Mouse (Mus musculus) hindbrain, embryonic 12.5 days (tissue): Measurements from ENCODE around the gene Hoxb9. TPM values are rescaled to one million over a fixed set of nuclear protein-coding genes. Genes with fewer than 3 reads are reported as not detected.

Source experiments
- ATAC-seq: fragments of 200-750 bp; cut with Nextera tagmentation; 2 replicates; pipeline ENCODE4 v1.8.0; 2017; ENCODE audit warnings: moderate TSS enrichment; ENCODE audit not compliant: low FRiP score
- H3K27ac ChIP-seq: fragments of 300-500 bp; sonication (generic); 2 replicates; pipeline ENCODE4 v1.5.1; 2016; ENCODE audit warnings: mild to moderate bottlenecking
- H3K27me3 ChIP-seq: fragments of 300-500 bp; sonication (generic); 2 replicates; pipeline ENCODE4 v1.6.1; 2016; ENCODE audit warnings: mild to moderate bottlenecking
- H3K36me3 ChIP-seq: fragments of 300-500 bp; sonication (generic); 2 replicates; pipeline ENCODE4 v1.6.1; 2016; ENCODE audit warnings: mild to moderate bottlenecking
- H3K4me1 ChIP-seq: fragments of 300-500 bp; sonication (generic); 2 replicates; pipeline ENCODE4 v1.6.1; 2016
- H3K4me2 ChIP-seq: fragments of 300-500 bp; sonication (generic); replicated peaks from 2 replicates; pipeline ENCODE4 v1.6.1; 2016; ENCODE audit warnings: mild to moderate bottlenecking
- H3K4me3 ChIP-seq: fragments of 300-500 bp; sonication (generic); 2 replicates; pipeline ENCODE4 v1.5.1; 2016; ENCODE audit warnings: mild to moderate bottlenecking
- H3K9ac ChIP-seq: fragments of 300-500 bp; sonication (generic); 2 replicates; pipeline ENCODE4 v1.6.1; 2016; ENCODE audit warnings: mild to moderate bottlenecking, moderate library complexity
- H3K9me3 ChIP-seq: fragments of 300-500 bp; sonication (generic); replicated peaks from 2 replicates; pipeline ENCODE4 v1.6.1; 2016; ENCODE audit warnings: mild to moderate bottlenecking
- WGBS: fragments of 180-500 bp; shearing (Covaris S2); methylation state at CpG from one replicate; pipeline ENCODE4 v1.1.7; 2016; 5-methylcytosine and 5-hydroxymethylcytosine counted together
- polyA plus RNA-seq: library from polyadenylated mRNA; unstranded; fragments of >200 nt; fragmentation: Nextera tagmentation; extraction: Ambion mirVana; gene quantifications from 2 replicates; pipeline ENCODE4 v1.2.1, GENCODE M21; 2016

The Hoxb9 gene
- polyA plus RNA-seq, 1 experiment from 2014 or later, result 0.46 TPM

GRCm38 (mm10) chr11:96289837-96290236, 18.6 kb downstream of the Hoxb9 start:
- no peak for ATAC-seq
- Histone ChIP-seq H3K4me2 (no peak overlapping the region), H3K9ac (no peak overlapping the region), H3K4me3 (no peak overlapping the region), H3K27me3 (peaks cover 97% of the 10 kb centered on the region), H3K27ac (no peak overlapping the region), H3K4me1 (peaks cover 6% of the 10 kb centered on the region; the same call in 1 of the 2 replicates), H3K9me3 (no peaks in the 10 kb centered on the region), H3K36me3 (no peaks in the 10 kb centered on the region)
- 10% methylated on average over 6 of the region's 6 CpGs for WGBS

GRCm38 (mm10) chr11:96290705-96291355, 19.6 kb downstream of the Hoxb9 start:
- H3K4me1 ChIP-seq, result peaks cover 3% of the 10 kb centered on the region; the same call in 1 of the 2 replicates
- no peaks in the 10 kb centered on the region for H3K36me3 ChIP-seq
- 4% methylated on average over 17 of the region's 17 CpGs for WGBS
- no peaks in the 10 kb centered on the region for H3K9me3 ChIP-seq
- H3K4me2 ChIP-seq, result no peak overlapping the region
- H3K27me3 ChIP-seq, result peaks cover 97% of the 10 kb centered on the region
- no peak overlapping the region for H3K4me3 ChIP-seq
- no peak overlapping the region for H3K27ac ChIP-seq
- no peak overlapping the region for H3K9ac ChIP-seq
- no peak for ATAC-seq

GRCm38 (mm10) chr11:96291681-96292564, 20.7 kb downstream of the Hoxb9 start, which contains the start of gene Hoxb6:
Hoxb6 (plus strand) TSS chr11:96292476.
- H3K27me3 ChIP-seq, result peaks cover 97% of the 10 kb centered on the region
- H3K4me1 ChIP-seq, result no peaks in the 10 kb centered on the region; the same call in 1 of the 2 replicates
- H3K9ac ChIP-seq, result no peak within 1 kb of the TSS
- peak within 1 kb of the TSS; percentile 16; the same call in 1 of the 2 replicates for H3K4me3 ChIP-seq
- H3K9me3 ChIP-seq, result no peaks in the 10 kb centered on the region
- H3K36me3 ChIP-seq, result no peaks in the 10 kb centered on the region
- H3K27ac ChIP-seq, result no peak within 1 kb of the TSS
- 2% methylated on average over 22 of the region's 22 CpGs for WGBS
- no peak within 1 kb of the TSS for H3K4me2 ChIP-seq
- ATAC-seq, result no peak

GRCm38 (mm10) chr11:96292565-96293301, 21.5 kb downstream of the Hoxb9 start:
- H3K4me3 ChIP-seq, result peak overlapping the region; percentile 16; the same call in 1 of the 2 replicates
- H3K36me3 ChIP-seq, result no peaks in the 10 kb centered on the region
- WGBS, result 1% methylated on average over 12 of the region's 12 CpGs
- ATAC-seq, result no peak
- H3K27ac ChIP-seq, result no peak overlapping the region
- H3K4me2 ChIP-seq, result no peak overlapping the region
- H3K27me3 ChIP-seq, result peaks cover 97% of the 10 kb centered on the region
- no peaks in the 10 kb centered on the region for H3K4me1 ChIP-seq
- no peak overlapping the region for H3K9ac ChIP-seq
- no peaks in the 10 kb centered on the region for H3K9me3 ChIP-seq

GRCm38 (mm10) chr11:96293302-96293921, 22.2 kb downstream of the Hoxb9 start:
- no peaks in the 10 kb centered on the region for H3K36me3 ChIP-seq
- H3K27me3 ChIP-seq, result peaks cover 97% of the 10 kb centered on the region
- peak overlapping the region; percentile 16; the same call in 1 of the 2 replicates for H3K4me3 ChIP-seq
- H3K9me3 ChIP-seq, result no peaks in the 10 kb centered on the region
- ATAC-seq, result no peak
- no peak overlapping the region for H3K27ac ChIP-seq
- H3K4me1 ChIP-seq, result no peaks in the 10 kb centered on the region
- H3K9ac ChIP-seq, result no peak overlapping the region
- WGBS, result 2% methylated on average over 22 of the region's 22 CpGs
- no peak overlapping the region for H3K4me2 ChIP-seq

- Histone ChIP-seq H3K4me3 (peak overlapping the region; percentile 12; the same call in 1 of the 2 replicates), H3K4me2 (no peak overlapping the region), H3K27ac (no peak overlapping the region), H3K27me3 (peaks cover 97% of the 10 kb centered on the region), H3K4me1 (peaks cover 3% of the 10 kb centered on the region; the same call in 1 of the 2 replicates), H3K9ac (no peak overlapping the region), H3K36me3 (no peaks in the 10 kb centered on the region), H3K9me3 (no peaks in the 10 kb centered on the region)
- ATAC-seq, result no peak
- WGBS, result under 1% methylated on average over 32 of the region's 32 CpGs
These were observed 23.2 kb downstream of the Hoxb9 start for GRCm38 (mm10) chr11:96294245-96295091.

DNA sequence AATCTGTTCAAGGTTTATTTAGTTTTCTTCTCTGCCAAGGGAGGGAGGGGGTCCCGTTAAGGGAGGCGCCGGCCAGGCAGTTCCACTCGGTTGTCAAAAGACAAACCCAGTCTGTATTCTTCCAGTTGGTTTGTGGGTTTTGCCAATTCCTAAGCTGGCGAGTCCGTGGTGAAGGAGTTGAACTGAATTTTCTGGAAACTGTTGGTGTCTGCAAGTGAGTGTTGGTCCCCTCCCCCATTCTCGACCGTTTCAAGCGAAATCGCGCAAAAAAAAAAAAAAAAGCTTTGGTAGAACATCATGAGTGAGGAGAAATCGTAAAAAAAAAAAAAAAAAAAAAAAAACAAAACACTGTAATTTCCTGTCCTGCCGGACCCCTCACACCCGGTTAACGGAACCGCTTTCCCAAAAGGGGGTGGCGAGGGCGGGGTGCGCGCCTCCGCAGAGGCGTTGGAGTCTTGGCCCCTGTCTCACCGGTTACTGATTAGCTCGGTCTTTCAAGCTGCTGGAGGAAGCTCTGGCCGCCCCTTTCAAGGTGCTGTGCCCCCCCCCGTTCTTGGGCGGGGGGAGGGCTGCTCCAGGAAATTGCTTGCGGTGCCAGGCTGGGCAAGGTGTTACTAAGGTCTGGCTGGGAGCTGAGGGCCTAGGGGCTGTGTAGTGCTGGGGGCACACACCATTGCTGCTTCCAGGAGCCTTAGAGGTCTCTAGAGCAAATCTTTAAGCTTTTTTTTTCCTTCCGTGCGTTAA, 24.0 kb downstream of the Hoxb9 start:
- H3K27me3 ChIP-seq, result peaks cover 97% of the 10 kb centered on the region
- peaks cover 3% of the 10 kb centered on the region; the same call in 1 of the 2 replicates for H3K4me1 ChIP-seq
- no peaks in the 10 kb centered on the region for H3K36me3 ChIP-seq
- H3K27ac ChIP-seq, result no peak overlapping the region; the same call in 1 of the 2 replicates
- no peak for ATAC-seq
- H3K9ac ChIP-seq, result 0 out of 2 replicates have a peak overlapping the region, but pooled peaks have one; percentile 8
- H3K4me3 ChIP-seq, result peak overlapping the region; percentile 17
- WGBS, result 1% methylated on average over 30 of the region's 30 CpGs
- H3K9me3 ChIP-seq, result no peaks in the 10 kb centered on the region
- no peak overlapping the region; the same call in 1 of the 2 replicates for H3K4me2 ChIP-seq

GRCm38 (mm10) chr11:96296997-96297396, 25.7 kb downstream of the Hoxb9 start:
- H3K27me3 ChIP-seq, result peaks cover 100% of the 10 kb centered on the region
- no peak overlapping the region for H3K4me3 ChIP-seq
- H3K4me1 ChIP-seq, result peaks cover 3% of the 10 kb centered on the region; the same call in 1 of the 2 replicates
- H3K4me2 ChIP-seq, result peak overlapping the region; percentile 7; the same call in 1 of the 2 replicates
- no peak for ATAC-seq
- no peak overlapping the region for H3K9ac ChIP-seq
- 5% methylated on average over 2 of the region's 2 CpGs for WGBS
- H3K36me3 ChIP-seq, result no peaks in the 10 kb centered on the region
- no peaks in the 10 kb centered on the region for H3K9me3 ChIP-seq
- H3K27ac ChIP-seq, result no peak overlapping the region

- Histone ChIP-seq H3K9me3 (no peaks in the 10 kb centered on the region), H3K4me2 (peak overlapping the region; percentile 7; the same call in 1 of the 2 replicates), H3K27ac (no peak overlapping the region), H3K9ac (no peak overlapping the region), H3K36me3 (no peaks in the 10 kb centered on the region), H3K4me1 (peaks cover 3% of the 10 kb centered on the region; the same call in 1 of the 2 replicates), H3K27me3 (peaks cover 100% of the 10 kb centered on the region), H3K4me3 (no peak overlapping the region)
- 4% methylated on average over 3 of the region's 3 CpGs for WGBS
- no peak for ATAC-seq
These were observed 26.2 kb downstream of the Hoxb9 start for GRCm38 (mm10) chr11:96297428-96297827.

DNA sequence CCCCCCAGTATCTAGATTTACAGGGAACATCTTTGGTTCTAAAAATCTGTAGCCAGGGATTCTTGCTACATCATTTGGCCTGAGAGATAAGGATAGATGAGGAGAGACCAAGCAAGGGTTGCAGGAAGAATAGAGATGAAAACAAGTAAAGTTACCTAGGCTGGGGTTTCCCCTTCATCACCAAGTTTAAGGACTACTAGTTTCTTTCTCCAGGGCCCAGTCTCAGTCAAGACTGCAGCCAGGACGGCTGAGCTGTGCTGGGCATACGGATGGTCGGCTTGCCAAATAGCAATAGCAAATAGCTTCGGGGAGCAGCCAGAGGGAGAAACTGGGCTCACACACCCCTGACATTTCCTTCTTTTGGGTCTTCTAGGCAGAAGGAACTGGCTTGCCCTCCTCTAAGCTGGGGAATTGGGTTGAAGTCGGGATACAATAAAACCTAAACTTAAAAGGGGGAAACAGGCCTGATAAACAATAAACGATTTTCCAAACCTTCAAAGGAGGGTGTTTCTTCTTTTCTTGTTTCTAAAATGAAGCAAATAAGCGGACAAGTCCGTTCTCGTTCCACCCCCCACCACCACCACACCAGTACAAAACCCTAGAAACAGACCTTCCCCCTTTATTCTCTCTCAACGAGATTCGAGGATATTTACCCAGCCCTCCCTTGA, 26.8 kb downstream of the Hoxb9 start:
- Histone ChIP-seq H3K4me2 (no peak overlapping the region; the same call in 1 of the 2 replicates), H3K27ac (no peak overlapping the region), H3K36me3 (no peaks in the 10 kb centered on the region), H3K9me3 (no peaks in the 10 kb centered on the region), H3K27me3 (peaks cover 100% of the 10 kb centered on the region), H3K4me1 (peaks cover 3% of the 10 kb centered on the region; the same call in 1 of the 2 replicates), H3K4me3 (no peak overlapping the region), H3K9ac (no peak overlapping the region)
- WGBS, result 4% methylated on average over 11 of the region's 11 CpGs
- no peak for ATAC-seq
